Mouse (Mus musculus) heart, adult 2 months (tissue): Measurements from ENCODE around the gene Atg5. TPM values are rescaled to one million over a fixed set of nuclear protein-coding genes. Genes with fewer than 3 reads are reported as not detected.

Source experiments
- DNase-seq, 2 experiments: peaks; one replicate each; pipeline ENCODE4 v3.0.0; 2021
- H3K27ac ChIP-seq: fragments of 200-600 bp; 2 replicates; pipeline ENCODE4 v1.8.1; 2022
- H3K27me3 ChIP-seq: fragments of 200-500 bp; 2 replicates; pipeline ENCODE4 v1.6.1; 2012; ENCODE audit warnings: mild to moderate bottlenecking, low read length, inconsistent platforms, mixed read lengths; ENCODE audit not compliant: control insufficient read depth, insufficient read depth
- H3K36me3 ChIP-seq: fragments of 200-500 bp; 2 replicates; pipeline ENCODE4 v1.6.1; 2012; ENCODE audit warnings: low read length, inconsistent platforms; ENCODE audit not compliant: control insufficient read depth, insufficient read depth
- H3K4me1 ChIP-seq: fragments of 200-500 bp; 2 replicates; pipeline ENCODE4 v1.6.1; 2011; ENCODE audit warnings: low read length; ENCODE audit not compliant: control insufficient read depth, insufficient read depth
- H3K4me3 ChIP-seq: fragments of 200-600 bp; 2 replicates; pipeline ENCODE4 v1.8.1; 2022
- H3K79me2 ChIP-seq: fragments of 200-500 bp; replicated peaks from 2 replicates; pipeline ENCODE4 v1.6.1; 2012; ENCODE audit warnings: mild to moderate bottlenecking, inconsistent platforms, low read length, moderate library complexity, mixed read lengths; ENCODE audit not compliant: control insufficient read depth, insufficient read depth
- H3K9ac ChIP-seq: fragments of 200-500 bp; 2 replicates; pipeline ENCODE4 v1.6.1; 2012; ENCODE audit warnings: low read depth, mild to moderate bottlenecking, control low read depth, inconsistent platforms, low read length, mixed read lengths
- CTCF ChIP-seq: fragments of 200-600 bp; IDR thresholded peaks from 2 replicates; pipeline ENCODE4 v1.8.1; 2022; ENCODE audit warnings: antibody characterized with exemption, mild to moderate bottlenecking, moderate library complexity
- EP300 ChIP-seq: fragments of 200-500 bp; IDR thresholded peaks from 2 replicates; pipeline ENCODE4 v1.6.1; 2011; ENCODE audit warnings: low read depth, low read length, control low read depth; ENCODE audit not compliant: insufficient read depth
- POLR2A ChIP-seq: fragments of 200-500 bp; IDR thresholded peaks from 2 replicates; pipeline ENCODE4 v1.6.1; 2011; ENCODE audit warnings: mild to moderate bottlenecking, low read depth, low read length, control low read depth; ENCODE audit not compliant: insufficient read depth
- WGBS: fragments of 180-500 bp; shearing (Covaris S2); methylation state at CpG from one replicate; pipeline ENCODE4 v1.1.7; 2018; 5-methylcytosine and 5-hydroxymethylcytosine counted together
- intact Hi-C: fragments of 180-260 bp; cut with DNase I; formaldehyde crosslinking; loops from one replicate; pipeline ENCODE4 v1.15.1; 2025
- polyA plus RNA-seq: library from polyadenylated mRNA; depleted of rRNA; stranded (reverse); fragments of >200 nt; gene quantifications from 2 replicates; pipeline ENCODE4 v1.2.3, GENCODE M21; 2012
- total RNA-seq, 2 experiments: library from RNA; stranded (reverse); gene quantifications; 2 replicates each; pipeline ENCODE4 v1.2.3; 2021

The Atg5 gene
- total and polyA plus RNA-seq, 3 experiments = 6.5 to 15.4 (median 15.2) TPM

- intact Hi-C loops = no loop called here
- Histone ChIP-seq H3K27me3 (no peaks in the 10 kb centered on the region), H3K79me2 (no peaks in the 10 kb centered on the region), H3K27ac (no peak overlapping the region), H3K4me3 (no peak overlapping the region), H3K9ac (no peak overlapping the region), H3K36me3 (no peaks in the 10 kb centered on the region), H3K4me1 (peaks cover 1% of the 10 kb centered on the region; the same call in 1 of the 2 replicates)
- DNase-seq = no peak
- TF ChIP-seq CTCF = no peak
- TF ChIP-seq POLR2A = no peak
- no peak for TF ChIP-seq EP300
- WGBS = 94% methylated on average over 4 of the region's 4 CpGs
These were observed 72.8 kb downstream of the Atg5 start for GRCm38 (mm10) chr10:44340928-44341327.

GRCm38 (mm10) chr10:44341826-44342521 is 73.8 kb downstream of the Atg5 start:
- H3K36me3 ChIP-seq = no peaks in the 10 kb centered on the region
- H3K27me3 ChIP-seq = no peaks in the 10 kb centered on the region
- 96% methylated on average over 6 of the region's 6 CpGs for WGBS
- no peak overlapping the region for H3K9ac ChIP-seq
- no peak for TF ChIP-seq POLR2A
- no peak for TF ChIP-seq EP300
- no peak for TF ChIP-seq CTCF
- intact Hi-C loops = no loop called here
- H3K27ac ChIP-seq = no peak overlapping the region
- no peaks in the 10 kb centered on the region for H3K79me2 ChIP-seq
- DNase-seq = no peak
- no peak overlapping the region for H3K4me3 ChIP-seq
- peaks cover 1% of the 10 kb centered on the region; the same call in 1 of the 2 replicates for H3K4me1 ChIP-seq

GRCm38 (mm10) chr10:44343351-44343750 is 75.2 kb downstream of the Atg5 start:
- intact Hi-C loops = no loop called here
- Histone ChIP-seq H3K36me3 (no peaks in the 10 kb centered on the region), H3K79me2 (no peaks in the 10 kb centered on the region), H3K27me3 (no peaks in the 10 kb centered on the region), H3K4me1 (peaks cover 1% of the 10 kb centered on the region; the same call in 1 of the 2 replicates), H3K27ac (no peak overlapping the region), H3K4me3 (no peak overlapping the region), H3K9ac (no peak overlapping the region)
- TF ChIP-seq CTCF (no peak), EP300 (no peak), POLR2A (no peak)
- WGBS = 68% methylated on average over 3 of the region's 3 CpGs
- no peak for DNase-seq

- no peak overlapping the region for H3K27ac ChIP-seq
- no peak overlapping the region for H3K4me3 ChIP-seq
- 90% methylated on average over 10 of the region's 10 CpGs for WGBS
- no peaks in the 10 kb centered on the region for H3K27me3 ChIP-seq
- DNase-seq = no peak
- no peaks in the 10 kb centered on the region for H3K36me3 ChIP-seq
- H3K4me1 ChIP-seq = peaks cover 1% of the 10 kb centered on the region; the same call in 1 of the 2 replicates
- H3K9ac ChIP-seq = no peak overlapping the region
- intact Hi-C loops = no loop called here
- no peaks in the 10 kb centered on the region for H3K79me2 ChIP-seq
- no peak for TF ChIP-seq POLR2A
- no peak for TF ChIP-seq EP300
- TF ChIP-seq CTCF = no peak
These were observed 79.5 kb downstream of the Atg5 start for GRCm38 (mm10) chr10:44347549-44348172.

GRCm38 (mm10) chr10:44348474-44349415 is 80.6 kb downstream of the Atg5 start:
- WGBS = 68% methylated on average over 14 of the region's 14 CpGs
- H3K27ac ChIP-seq = no peak overlapping the region
- H3K36me3 ChIP-seq = 0 out of 2 replicates have a peak, but pooled peaks cover 2% of the 10 kb centered on the region
- no peaks in the 10 kb centered on the region for H3K79me2 ChIP-seq
- H3K4me1 ChIP-seq = 0 out of 2 replicates have a peak, but pooled peaks cover under 1% of the 10 kb centered on the region
- intact Hi-C loops = no loop called here
- H3K27me3 ChIP-seq = no peaks in the 10 kb centered on the region
- H3K4me3 ChIP-seq = no peak overlapping the region
- no peak for DNase-seq
- no peak for TF ChIP-seq POLR2A
- no peak for TF ChIP-seq EP300
- no peak for TF ChIP-seq CTCF
- H3K9ac ChIP-seq = no peak overlapping the region
